Mouse (Mus musculus) lung, adult 2 months (tissue): ENCODE data around the gene Maml1. TPM values are rescaled to one million over a fixed set of nuclear protein-coding genes. Genes with fewer than 3 reads are reported as not detected.
A peak's percentile ranks its signal among the peaks of the same experiment; 100 is the strongest.

Source experiments
- DNase-seq: peaks from one replicate; pipeline ENCODE4 v3.0.0; 2022
- H3K4me1 ChIP-seq: fragments of 200-500 bp; 2 replicates; pipeline ENCODE4 v1.6.1; 2011; ENCODE audit warnings: low read length; ENCODE audit not compliant: control insufficient read depth, insufficient read depth
- H3K4me3 ChIP-seq: fragments of 200-500 bp; replicated peaks from 2 replicates; pipeline ENCODE3; 2011; ENCODE audit warnings: low read depth, mild to moderate bottlenecking, control low read depth, low read length; ENCODE audit errors: extremely low read depth
- CTCF ChIP-seq: fragments of 200-500 bp; IDR thresholded peaks from 2 replicates; pipeline ENCODE4 v1.5.1; 2011; ENCODE audit warnings: mild to moderate bottlenecking, low read length, control low read depth; ENCODE audit not compliant: insufficient read depth
- POLR2A ChIP-seq: fragments of 200-500 bp; IDR thresholded peaks from 2 replicates; pipeline ENCODE4 v1.6.1; 2011; ENCODE audit warnings: low read depth, mild to moderate bottlenecking, control low read depth, low read length, borderline replicate concordance; ENCODE audit errors: extremely low read depth
- WGBS: fragments of 180-500 bp; shearing (Covaris S2); methylation state at CpG from one replicate; pipeline ENCODE4 v1.1.7; 2018; 5-methylcytosine and 5-hydroxymethylcytosine counted together
- polyA plus RNA-seq: library from polyadenylated mRNA; depleted of rRNA; stranded (reverse); fragments of >200 nt; gene quantifications from 2 replicates; pipeline ENCODE4 v1.2.3, GENCODE M21; 2012

Maml1 gene
- polyA plus RNA-seq, 1 experiment = 19.5 TPM

DNA sequence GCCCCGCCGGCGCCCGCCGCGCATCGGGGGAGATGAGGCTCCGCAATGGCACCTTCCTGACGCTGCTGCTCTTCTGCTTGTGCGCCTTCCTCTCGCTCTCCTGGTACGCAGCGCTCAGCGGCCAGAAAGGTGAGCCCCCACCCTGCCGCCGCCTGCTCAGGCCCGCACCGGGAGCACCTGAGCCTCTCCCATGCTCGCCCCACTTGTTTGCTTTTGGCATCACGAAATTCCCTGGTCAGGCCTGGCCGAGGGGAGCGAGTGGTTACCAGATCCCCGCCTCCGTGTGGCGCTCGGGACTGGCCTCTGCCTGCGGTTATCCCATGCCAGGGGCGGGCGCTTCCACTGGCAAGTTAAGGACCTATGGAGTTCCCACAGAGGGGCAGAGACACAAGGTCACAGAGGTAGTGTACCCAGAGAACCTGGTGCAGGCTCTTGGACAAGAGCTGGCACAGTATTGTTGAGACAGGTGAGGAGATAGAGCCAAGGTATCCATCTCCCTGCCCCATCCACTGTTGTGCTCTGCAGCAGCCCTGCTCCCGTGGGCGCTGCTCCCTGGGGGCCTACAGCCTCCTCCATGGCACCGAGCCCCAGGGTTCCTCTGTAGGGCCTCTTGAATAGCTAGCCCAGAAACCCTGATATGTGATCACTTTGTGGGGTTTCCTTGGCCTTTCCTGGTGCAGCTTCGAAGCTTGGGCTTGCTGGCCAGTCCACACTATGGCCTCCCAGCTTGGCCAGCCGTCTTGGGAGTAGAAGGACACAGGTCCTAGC is 66.3 kb downstream of the Maml1 start:
- Histone ChIP-seq H3K4me1 (peaks cover 27% of the 10 kb centered on the region), H3K4me3 (peak overlapping the region; percentile 74)
- TF ChIP-seq CTCF = no peak
- no peak for TF ChIP-seq POLR2A
- WGBS = 2% methylated on average over 34 of the region's 34 CpGs
- DNase-seq = peak; percentile 57

DNA sequence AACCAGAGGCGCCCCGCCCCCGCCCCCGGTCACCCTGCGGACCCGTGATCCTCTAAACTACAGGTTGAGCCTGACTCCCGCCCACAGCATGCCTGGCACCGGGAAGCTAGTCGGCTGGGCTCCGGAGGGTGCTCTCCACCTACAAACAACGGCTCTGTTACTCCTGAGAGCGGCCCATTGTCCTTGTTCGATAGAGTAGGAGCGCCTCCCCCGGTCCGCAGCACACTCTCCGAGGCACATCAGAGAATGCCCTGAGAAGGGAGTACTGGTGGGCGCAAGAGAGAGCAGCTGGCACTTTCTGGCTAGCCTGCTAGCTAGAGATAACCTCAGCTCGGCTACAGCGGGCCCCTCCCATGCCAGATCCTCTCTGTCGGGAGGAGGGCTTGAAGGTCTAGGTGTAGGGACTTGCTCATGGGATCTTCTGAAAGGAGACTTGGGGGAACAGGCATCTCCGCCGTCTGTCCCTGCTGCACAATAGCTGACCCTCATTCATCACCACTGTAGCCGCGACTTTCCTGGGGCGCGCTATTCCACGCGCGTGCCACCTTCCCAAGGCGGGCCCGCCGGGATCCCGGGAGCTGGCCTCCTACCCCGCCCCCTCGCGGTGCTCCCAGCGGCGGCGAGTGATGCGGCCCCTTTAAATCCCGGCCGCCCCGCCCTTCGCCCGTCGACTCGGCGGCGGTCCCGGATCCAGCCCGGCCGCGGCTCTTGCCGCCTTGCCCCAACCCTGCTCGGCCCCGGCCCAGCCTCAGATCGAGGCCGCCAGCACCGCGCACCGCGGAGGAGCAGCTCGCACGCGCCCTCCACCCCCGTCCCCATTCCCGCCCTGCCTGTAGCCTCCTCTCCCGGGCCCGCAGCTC is 67.2 kb downstream of the Maml1 start:
- under 1% methylated on average over 68 of the region's 70 CpGs for WGBS
- peak; percentile 90 for DNase-seq
- peak; percentile 38; the same call in 1 of the 2 replicates for TF ChIP-seq POLR2A
- TF ChIP-seq CTCF = no peak
- peak overlapping the region; percentile 74 for H3K4me3 ChIP-seq
- peaks cover 28% of the 10 kb centered on the region for H3K4me1 ChIP-seq

DNA sequence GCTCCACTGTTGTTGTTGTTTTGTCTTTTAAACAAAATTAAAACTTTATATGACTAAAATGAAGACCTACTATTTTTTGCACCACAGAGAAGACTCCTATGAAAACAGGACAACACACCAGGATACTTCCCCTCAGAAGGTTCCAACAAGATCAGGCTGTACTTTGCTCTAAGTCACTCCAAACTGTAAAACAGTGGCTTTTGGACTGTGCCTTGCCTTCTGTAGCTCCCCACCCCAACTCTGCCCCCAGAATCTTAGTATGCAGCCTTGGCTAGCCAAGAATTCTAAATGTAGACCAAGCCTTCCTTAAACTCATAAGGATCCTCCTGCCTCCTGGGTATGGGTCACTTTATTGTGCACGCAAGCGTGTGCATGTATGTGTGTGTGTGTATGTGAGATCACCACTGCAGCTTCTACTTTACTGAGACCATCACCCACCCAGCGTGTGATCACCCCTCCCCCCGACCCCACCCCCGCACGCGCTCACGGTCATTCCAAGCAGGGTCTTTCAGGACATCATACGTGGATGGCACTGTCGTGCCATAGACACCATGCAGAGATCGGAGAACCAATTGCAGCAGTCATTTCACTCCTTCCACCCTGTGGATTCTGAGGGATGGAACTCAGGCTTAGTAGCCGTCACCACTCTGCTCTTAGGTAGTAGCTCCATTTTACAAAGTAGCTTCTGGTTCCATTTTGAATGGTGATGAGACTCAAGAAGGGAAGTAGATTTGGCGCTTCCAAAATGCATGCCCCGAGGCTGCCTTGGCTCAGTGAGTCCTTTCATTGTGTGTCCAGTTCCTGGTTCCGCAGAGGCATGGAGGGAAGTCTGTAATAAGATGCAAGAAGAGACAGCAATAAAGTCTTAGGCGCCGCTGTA is 68.1 kb downstream of the Maml1 start:
- H3K4me3 ChIP-seq = peak overlapping the region; percentile 74
- no peak for DNase-seq
- 7% methylated on average over 17 of the region's 17 CpGs for WGBS
- TF ChIP-seq CTCF = no peak
- 0 out of 2 replicates have a peak, but pooled peaks have one; percentile 4 for TF ChIP-seq POLR2A
- peaks cover 29% of the 10 kb centered on the region for H3K4me1 ChIP-seq

DNA sequence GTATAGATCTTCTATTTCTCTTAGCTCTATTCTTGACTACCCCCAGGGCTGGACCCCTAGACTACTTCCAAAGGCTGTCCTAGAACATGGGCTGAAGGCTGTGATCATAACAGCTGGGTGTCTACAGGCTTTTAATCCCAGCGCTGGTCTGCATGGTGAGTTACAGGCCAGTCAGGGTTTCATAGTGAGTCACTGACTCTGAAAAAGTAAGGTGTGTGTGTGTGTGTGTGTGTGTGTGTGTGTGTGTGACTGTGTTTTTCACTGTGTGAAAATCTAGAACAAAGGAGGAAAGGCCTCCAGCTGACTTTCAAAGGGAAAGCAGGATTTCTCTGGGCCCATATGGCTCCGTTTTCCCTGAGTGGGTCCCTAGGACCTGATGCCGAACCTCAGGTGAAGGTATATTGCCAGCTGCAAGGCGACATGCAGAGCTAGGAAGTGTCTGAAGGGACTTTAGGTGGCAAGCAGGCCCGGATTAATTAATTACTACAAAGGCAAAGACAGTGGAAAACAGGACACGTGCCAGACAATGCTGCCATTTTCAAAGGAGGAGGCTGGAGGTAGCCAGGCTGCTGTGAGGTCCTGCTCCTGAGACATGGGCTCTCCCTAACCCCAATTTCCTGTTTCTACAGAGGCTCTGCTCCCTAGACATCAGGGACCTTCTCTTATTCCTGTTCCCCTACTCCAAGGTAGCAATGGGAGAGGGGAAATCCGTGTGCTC is 69.4 kb downstream of the Maml1 start:
- DNase-seq = no peak
- TF ChIP-seq CTCF (no peak), POLR2A (no peak)
- 67% methylated on average over 7 of the region's 7 CpGs for WGBS
- no peak overlapping the region for H3K4me3 ChIP-seq
- H3K4me1 ChIP-seq = peaks cover 18% of the 10 kb centered on the region

DNA sequence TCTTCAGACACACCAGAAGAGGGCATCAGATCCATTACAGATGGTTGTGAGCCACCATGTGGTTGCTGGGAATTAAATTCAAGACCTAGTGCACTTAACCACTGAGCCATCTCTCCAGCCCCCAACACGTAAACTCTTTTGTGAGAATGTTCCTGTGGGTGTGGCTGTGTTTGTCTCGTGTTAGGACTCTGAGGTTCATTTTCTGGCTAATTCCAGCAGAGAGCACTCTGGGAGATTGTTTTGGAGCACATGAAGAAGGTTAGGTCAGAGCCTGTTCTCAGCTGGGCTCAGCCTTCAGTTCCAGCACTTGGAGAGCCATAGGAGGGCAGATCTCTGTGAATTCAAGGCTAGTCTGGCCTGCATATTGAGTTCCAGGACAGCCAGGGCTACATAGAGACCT is 72.3 kb downstream of the Maml1 start:
- Histone ChIP-seq H3K4me3 (no peak overlapping the region), H3K4me1 (peaks cover 2% of the 10 kb centered on the region; the same call in 1 of the 2 replicates)
- 16% methylated on average over 2 of the region's 2 CpGs for WGBS
- TF ChIP-seq CTCF (no peak), POLR2A (no peak)
- no peak for DNase-seq

DNA sequence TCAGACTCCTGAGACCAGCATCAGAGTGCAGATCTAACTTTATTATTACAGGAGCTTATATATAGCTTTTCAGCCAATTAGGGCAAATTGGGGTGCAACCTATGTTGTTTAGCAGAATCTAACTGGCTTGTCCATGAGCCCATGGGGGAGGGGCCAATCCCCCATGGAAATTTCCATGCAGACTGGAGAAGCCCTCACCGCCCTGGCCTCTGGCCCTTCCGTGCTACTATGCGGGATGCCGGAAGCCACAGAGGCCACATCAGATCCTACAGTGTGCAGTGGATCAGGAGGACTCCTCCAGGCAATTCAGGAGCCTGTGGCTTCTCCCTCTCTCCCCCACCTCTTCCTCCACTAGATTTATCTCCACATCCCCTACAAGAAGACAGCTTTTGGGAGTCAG is 74.3 kb downstream of the Maml1 start:
- WGBS = 45% methylated on average over 4 of the region's 4 CpGs
- H3K4me1 ChIP-seq = peaks cover 8% of the 10 kb centered on the region
- TF ChIP-seq POLR2A (no peak), CTCF (no peak)
- no peak overlapping the region for H3K4me3 ChIP-seq
- no peak for DNase-seq

DNA sequence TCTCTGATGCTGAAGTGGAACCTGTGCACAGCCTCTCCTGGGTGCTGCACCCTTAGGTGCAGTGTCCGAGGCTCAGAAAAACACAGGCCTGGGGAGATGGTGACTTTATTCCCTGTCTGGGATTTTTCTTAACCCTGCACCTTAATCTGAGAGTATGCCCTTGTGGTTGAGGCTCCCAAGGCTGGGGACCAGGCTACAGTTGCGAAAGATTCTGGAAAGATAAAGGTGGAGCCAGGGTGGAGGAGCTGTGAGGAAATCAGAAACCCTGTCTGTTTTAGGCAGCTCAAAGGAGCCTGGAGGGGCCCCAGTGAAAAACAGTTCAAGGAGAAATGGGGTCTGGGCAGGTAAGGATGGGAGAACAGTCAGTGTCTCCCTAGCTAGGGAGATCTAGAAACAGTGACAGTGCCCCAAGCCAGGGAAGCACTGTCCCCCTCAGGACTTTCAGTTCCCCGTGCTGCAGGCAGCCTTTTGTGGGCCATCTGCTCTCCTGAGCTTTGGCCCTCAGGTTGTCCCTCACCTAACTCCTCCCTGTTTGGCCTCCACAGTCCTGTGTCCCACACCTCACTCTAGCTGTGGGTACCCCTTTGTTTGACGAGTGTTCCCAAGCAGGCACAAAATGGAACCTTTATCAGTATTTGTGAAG is 75.3 kb downstream of the Maml1 start:
- WGBS = 79% methylated on average over 4 of the region's 4 CpGs
- Histone ChIP-seq H3K4me3 (no peak overlapping the region), H3K4me1 (peaks cover 16% of the 10 kb centered on the region)
- no peak for TF ChIP-seq POLR2A
- TF ChIP-seq CTCF = no peak
- no peak for DNase-seq

DNA sequence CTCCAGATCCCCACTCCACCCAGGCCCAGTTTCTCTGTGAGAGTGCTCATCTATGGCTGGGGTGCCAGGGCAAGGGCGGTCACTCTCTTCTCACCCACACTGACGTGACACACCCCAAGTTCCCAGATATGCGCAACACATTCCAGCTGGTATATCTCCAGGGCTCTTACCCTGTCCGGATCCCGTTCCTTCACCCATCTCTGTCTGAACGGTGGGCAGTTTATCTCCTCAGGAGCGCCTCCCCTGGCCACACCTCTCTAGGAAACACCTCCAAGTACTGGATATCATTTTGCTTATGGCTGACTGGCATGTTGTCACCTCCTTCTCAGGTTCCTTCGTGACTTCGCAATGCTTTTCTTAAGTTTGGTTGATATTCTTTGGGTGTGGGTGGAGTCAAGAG is 76.5 kb downstream of the Maml1 start:
- H3K4me1 ChIP-seq = peaks cover 22% of the 10 kb centered on the region
- 45% methylated on average over 9 of the region's 9 CpGs for WGBS
- no peak for DNase-seq
- TF ChIP-seq CTCF = no peak
- no peak for TF ChIP-seq POLR2A
- no peak overlapping the region for H3K4me3 ChIP-seq
